Mouse (Mus musculus): Measurements from ENCODE around the gene Pmm1. TPM values are rescaled to one million over a fixed set of nuclear protein-coding genes. Genes with fewer than 3 reads are reported as not detected.
"Not testable (repeated sequence)": the region's sequence is repeated elsewhere in the genome, so short reads cannot be mapped to it uniquely, and the experiment has no call there.

Gene Pmm1
- polyA plus RNA-seq (2016; fragmentation: Nextera tagmentation; extraction: Ambion mirVana), result 24.6 and 28.0 TPM in 2 replicates

DNA sequence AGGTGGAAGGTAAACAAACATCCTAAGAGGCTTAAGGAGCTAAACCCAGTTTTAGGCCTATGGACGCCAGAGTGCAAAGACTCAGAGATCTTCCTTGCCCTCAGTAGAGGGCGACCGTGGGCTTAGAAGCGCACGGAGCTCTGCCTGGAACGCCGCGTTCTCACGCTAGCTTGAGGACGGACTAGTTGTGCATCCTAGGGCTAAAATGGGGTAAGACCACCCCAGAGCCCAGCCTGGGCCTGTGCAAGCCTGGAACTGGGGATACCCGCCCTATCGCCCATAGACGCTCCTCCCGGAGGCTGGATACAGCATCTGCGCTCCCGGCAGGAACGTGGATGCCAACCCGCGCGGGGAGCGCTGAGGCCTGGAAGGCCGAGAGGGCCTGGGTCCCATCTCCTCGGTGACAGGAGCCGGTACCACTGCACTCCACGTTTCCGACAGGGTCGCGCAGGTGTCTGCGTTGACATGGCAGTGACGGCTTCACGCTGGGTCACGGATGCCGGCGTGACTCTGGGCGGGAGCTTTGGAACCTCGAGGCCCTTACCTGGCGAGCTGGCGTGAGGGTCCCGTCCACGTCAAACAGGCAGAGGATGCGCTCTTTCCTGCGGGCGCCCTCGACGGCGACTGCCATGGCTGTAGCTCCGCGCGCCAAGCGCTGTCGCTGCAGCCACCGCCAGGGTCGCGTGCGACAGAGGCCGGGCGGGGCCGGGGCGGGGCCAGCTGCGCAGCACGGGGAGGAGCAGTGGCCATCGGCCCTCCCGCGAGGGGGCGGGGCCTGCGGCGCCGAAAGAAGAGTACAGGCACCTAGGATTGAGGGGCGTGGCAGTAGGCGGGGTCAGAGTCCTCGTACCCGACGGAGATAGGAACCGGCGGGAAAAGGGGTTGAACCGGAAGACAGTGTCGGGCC is at the start of gene Pmm1:
Pmm1 (minus strand) TSS at position 760 of the 907 bp plus-strand sequence.
- ATAC-seq, result peak; percentile 95
- Histone ChIP-seq H3K4me3 (peak within 1 kb of the TSS; percentile 82), H3K27ac (peak within 1 kb of the TSS; percentile 91), H3K4me2 (peak within 1 kb of the TSS; percentile 100), H3K9me3 (replicated peaks) (no peaks in the 10 kb centered on the region), H3K9ac (peak within 1 kb of the TSS; percentile 87), H3K4me1 (peaks cover 34% of the 10 kb centered on the region), H3K36me3 (peaks cover 15% of the 10 kb centered on the region), H3K27me3 (replicated peaks) (no peaks in the 10 kb centered on the region)
- WGBS (ENCODE audit: insufficient replicate concordance), result under 1% methylated on average over 77 of the region's 77 CpGs

DNA sequence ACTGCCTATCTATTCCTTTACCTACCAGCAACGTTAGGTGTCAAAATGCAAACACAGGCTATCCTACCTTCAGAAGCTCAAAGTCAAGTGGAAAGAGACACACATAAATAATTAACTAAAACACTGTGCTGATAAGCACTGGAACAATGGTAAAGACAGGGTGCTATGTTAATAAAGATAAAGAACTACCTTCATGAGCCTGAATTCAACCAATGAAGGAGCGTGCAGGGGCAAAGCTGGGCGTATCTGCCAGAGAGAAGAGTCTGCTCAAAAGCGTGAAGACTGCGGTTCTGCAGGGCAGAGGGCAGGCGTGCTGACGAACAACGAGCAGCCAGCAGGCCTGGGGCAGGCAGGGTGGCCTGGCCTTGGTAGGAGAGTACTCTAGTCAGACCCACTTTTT is 43.5 kb upstream of the Pmm1 start:
- ATAC-seq, result peak; percentile 49; the same call in 1 of the 2 replicates
- H3K4me1 ChIP-seq, result peaks cover 24% of the 10 kb centered on the region
- no peak overlapping the region for H3K4me2 ChIP-seq
- H3K36me3 ChIP-seq, result peaks cover 49% of the 10 kb centered on the region
- no peak overlapping the region for H3K27ac ChIP-seq
- H3K9me3 ChIP-seq (replicated peaks), result no peaks in the 10 kb centered on the region
- no peak overlapping the region for H3K4me3 ChIP-seq
- no peaks in the 10 kb centered on the region for H3K27me3 ChIP-seq (replicated peaks)
- no peak overlapping the region for H3K9ac ChIP-seq
- WGBS (ENCODE audit: insufficient replicate concordance), result 70% methylated on average over 8 of the region's 8 CpGs

DNA sequence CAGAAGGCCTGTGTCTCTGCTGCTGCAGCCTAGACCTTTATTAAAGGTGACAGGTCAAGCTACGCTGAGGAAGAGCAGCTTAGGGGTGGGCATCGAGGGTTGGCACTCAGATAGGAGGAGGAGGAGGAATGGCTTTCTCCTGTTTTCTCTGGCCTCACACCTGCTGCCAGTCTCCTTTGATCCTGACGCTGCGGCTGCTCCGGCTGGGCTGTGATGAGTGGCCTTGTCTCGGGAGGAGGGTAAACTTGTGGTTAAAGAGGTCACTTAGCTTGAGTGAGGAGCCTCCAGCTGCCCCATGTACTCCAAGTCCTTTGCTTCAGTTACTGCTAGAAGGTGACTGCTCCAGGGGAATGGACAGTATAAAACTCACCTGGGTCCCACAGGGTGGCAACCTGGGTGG is 33.3 kb upstream of the Pmm1 start:
- 82% methylated on average over 6 of the region's 6 CpGs for WGBS (ENCODE audit: insufficient replicate concordance)
- H3K4me3 ChIP-seq, result no peak overlapping the region
- no peaks in the 10 kb centered on the region for H3K27me3 ChIP-seq (replicated peaks)
- peaks cover 42% of the 10 kb centered on the region for H3K4me1 ChIP-seq
- peaks cover 60% of the 10 kb centered on the region for H3K36me3 ChIP-seq
- no peaks in the 10 kb centered on the region for H3K9me3 ChIP-seq (replicated peaks)
- no peak for ATAC-seq
- H3K27ac ChIP-seq, result no peak overlapping the region
- no peak overlapping the region for H3K9ac ChIP-seq
- no peak overlapping the region for H3K4me2 ChIP-seq

GRCm38 (mm10) chr15:81990549-81990948 is 29.8 kb upstream of the Pmm1 start:
- Histone ChIP-seq H3K27me3 (replicated peaks) (no peaks in the 10 kb centered on the region), H3K27ac (peak overlapping the region; percentile 76), H3K4me1 (peaks cover 38% of the 10 kb centered on the region), H3K9me3 (replicated peaks) (no peaks in the 10 kb centered on the region), H3K9ac (peak overlapping the region; percentile 56), H3K4me2 (peak overlapping the region; percentile 62), H3K4me3 (peak overlapping the region; percentile 13; the same call in 1 of the 2 replicates), H3K36me3 (peaks cover 25% of the 10 kb centered on the region)
- WGBS (ENCODE audit: insufficient replicate concordance), result 14% methylated on average over 7 of the region's 7 CpGs
- peak; percentile 98 for ATAC-seq

GRCm38 (mm10) chr15:81989371-81990062 is 28.8 kb upstream of the Pmm1 start:
- Histone ChIP-seq H3K4me2 (peak overlapping the region; percentile 62), H3K9me3 (replicated peaks) (no peaks in the 10 kb centered on the region), H3K4me3 (no peak overlapping the region), H3K36me3 (peaks cover 16% of the 10 kb centered on the region), H3K9ac (peak overlapping the region; percentile 56; the same call in 1 of the 2 replicates), H3K4me1 (peaks cover 43% of the 10 kb centered on the region), H3K27ac (peak overlapping the region; percentile 76; the same call in 1 of the 2 replicates), H3K27me3 (replicated peaks) (no peaks in the 10 kb centered on the region)
- ATAC-seq, result peak; percentile 30; the same call in 1 of the 2 replicates
- WGBS (ENCODE audit: insufficient replicate concordance), result 48% methylated on average over 11 of the region's 11 CpGs

DNA sequence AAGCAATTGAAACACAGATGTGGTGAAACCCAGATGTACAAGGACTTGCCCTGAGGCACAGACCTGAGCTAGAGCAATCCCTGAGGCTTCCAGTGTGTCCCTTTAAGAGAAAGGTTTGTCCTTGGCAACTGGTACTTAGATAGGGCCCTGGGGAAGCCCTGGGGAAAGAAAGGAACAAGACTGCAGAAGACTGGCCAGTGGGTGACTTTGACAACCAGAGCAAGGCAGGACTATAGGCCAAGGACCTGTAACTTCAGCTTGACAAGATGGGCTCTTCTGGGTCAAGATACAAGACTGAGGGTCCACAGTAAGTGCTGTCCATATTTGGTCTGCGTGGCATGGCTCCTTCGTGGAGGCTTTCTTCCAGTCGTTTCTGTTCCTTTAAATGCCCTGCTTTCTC is 26.9 kb upstream of the Pmm1 start, which contains the start of gene Xrcc6:
Xrcc6 (plus strand) TSS at position 190 of the 400 bp plus-strand sequence.
- WGBS (ENCODE audit: insufficient replicate concordance), result 69% methylated on average over 3 of the region's 3 CpGs
- no peak for ATAC-seq
- H3K4me1 ChIP-seq, result peaks cover 37% of the 10 kb centered on the region

DNA sequence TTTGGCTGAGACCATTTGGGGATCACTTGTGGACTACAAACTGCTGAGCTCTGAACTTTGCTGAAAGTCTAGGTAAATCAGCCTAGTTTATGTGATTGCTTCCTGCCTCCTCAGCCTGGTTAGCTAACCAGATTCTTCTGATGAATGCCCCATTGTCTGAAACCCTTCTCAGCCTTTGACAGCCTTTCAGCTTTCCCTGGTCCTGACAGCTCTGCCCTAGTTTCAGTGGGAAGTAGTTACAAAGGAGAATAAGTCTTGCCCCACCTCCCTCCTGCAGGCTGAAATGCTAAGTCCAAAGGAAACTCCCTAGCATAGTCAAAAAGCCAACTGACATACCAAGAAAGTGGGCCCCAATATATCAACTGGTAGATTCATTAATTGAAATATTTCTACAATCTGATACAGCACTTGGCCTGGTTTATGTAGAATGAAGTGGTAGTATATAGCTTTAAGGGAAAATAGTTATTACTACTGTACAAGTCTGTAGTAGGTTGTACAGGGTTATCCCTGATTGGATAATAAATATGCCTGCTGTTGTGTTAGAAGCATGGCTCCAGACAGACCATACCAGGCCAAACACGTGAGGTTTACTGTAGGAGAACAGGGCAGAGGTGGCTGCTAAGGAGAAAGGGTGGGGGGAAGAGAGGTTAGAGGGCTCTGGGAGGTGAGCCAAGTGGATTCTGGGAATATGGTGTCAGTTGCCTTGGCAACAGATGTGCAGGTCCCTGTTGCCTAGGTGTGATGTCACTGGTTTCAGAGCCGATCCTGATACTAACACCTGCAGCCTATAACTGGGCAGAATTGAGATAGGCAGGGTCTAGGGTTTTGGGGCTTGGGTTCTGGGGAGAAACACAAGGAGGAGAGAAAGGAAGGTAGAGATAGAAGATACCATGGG is 24.8 kb upstream of the Pmm1 start:
- WGBS (ENCODE audit: insufficient replicate concordance), result 74% methylated on average over 2 of the region's 2 CpGs
- Histone ChIP-seq H3K9me3 (replicated peaks) (no peaks in the 10 kb centered on the region), H3K27ac (0 out of 2 replicates have a peak overlapping the region, but pooled peaks have one; percentile 15), H3K4me3 (no peak overlapping the region), H3K9ac (no peak overlapping the region), H3K4me1 (peaks cover 22% of the 10 kb centered on the region), H3K27me3 (replicated peaks) (no peaks in the 10 kb centered on the region), H3K4me2 (no peak overlapping the region), H3K36me3 (no peaks in the 10 kb centered on the region)
- no peak for ATAC-seq

More for the DNA sequence above, 26.9 kb upstream of the Pmm1 start, which contains the start of gene Xrcc6:
- Histone ChIP-seq H3K4me3 (no peak within 1 kb of the TSS), H3K27ac (no peak within 1 kb of the TSS), H3K9me3 (replicated peaks) (no peaks in the 10 kb centered on the region), H3K27me3 (replicated peaks) (no peaks in the 10 kb centered on the region), H3K9ac (no peak within 1 kb of the TSS), H3K4me2 (no peak within 1 kb of the TSS), H3K36me3 (no peaks in the 10 kb centered on the region)

DNA sequence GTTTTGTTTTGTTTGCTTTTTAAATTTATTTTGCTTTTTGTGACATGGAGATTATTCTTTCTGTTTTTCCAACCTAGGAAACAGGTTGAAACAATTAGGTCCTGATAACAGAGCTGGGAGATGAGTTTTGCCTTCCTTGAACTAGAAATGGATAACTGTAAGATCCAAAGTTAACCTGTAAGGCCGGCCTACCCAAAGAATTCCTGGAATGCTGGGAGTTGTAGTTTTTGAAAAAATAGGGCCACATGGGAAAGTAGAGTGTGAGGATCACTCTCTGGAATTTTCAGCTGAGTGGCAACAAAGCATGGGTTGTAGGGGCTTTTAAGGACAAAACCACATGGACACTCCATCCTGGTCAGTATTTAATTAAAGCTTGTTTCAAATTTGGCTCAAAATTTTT is 21.4 kb upstream of the Pmm1 start:
- ATAC-seq, result no peak
- no peaks in the 10 kb centered on the region for H3K36me3 ChIP-seq
- peaks cover 5% of the 10 kb centered on the region; the same call in 1 of the 2 replicates for H3K4me1 ChIP-seq
- H3K27ac ChIP-seq, result no peak overlapping the region
- H3K9me3 ChIP-seq (replicated peaks), result no peaks in the 10 kb centered on the region
- no peak overlapping the region for H3K4me2 ChIP-seq
- no peak overlapping the region for H3K4me3 ChIP-seq
- 61% methylated on average over 1 of the region's 1 CpGs for WGBS (ENCODE audit: insufficient replicate concordance)
- peaks cover 5% of the 10 kb centered on the region; the same call in 1 of the 2 replicates for H3K27me3 ChIP-seq (replicated peaks)
- H3K9ac ChIP-seq, result no peak overlapping the region

- no peak within 1 kb of the TSS for H3K9ac ChIP-seq
- peaks cover under 1% of the 10 kb centered on the region; the same call in 1 of the 2 replicates for H3K36me3 ChIP-seq
- H3K4me1 ChIP-seq, result peaks cover 5% of the 10 kb centered on the region; the same call in 1 of the 2 replicates
- peaks cover 4% of the 10 kb centered on the region; the same call in 1 of the 2 replicates for H3K9me3 ChIP-seq (replicated peaks)
- no peak within 1 kb of the TSS for H3K4me2 ChIP-seq
- peaks cover 5% of the 10 kb centered on the region; the same call in 1 of the 2 replicates for H3K27me3 ChIP-seq (replicated peaks)
- 81% methylated on average over 23 of the region's 23 CpGs for WGBS (ENCODE audit: insufficient replicate concordance)
- ATAC-seq, result no peak
- no peak within 1 kb of the TSS for H3K27ac ChIP-seq
- no peak within 1 kb of the TSS for H3K4me3 ChIP-seq
These were observed 19.6 kb upstream of the Pmm1 start, which contains the start of gene 1700029P11Rik for GRCm38 (mm10) chr15:81980321-81980720. Gene 1700029P11Rik (plus strand): TSS chr15:81980540.

DNA sequence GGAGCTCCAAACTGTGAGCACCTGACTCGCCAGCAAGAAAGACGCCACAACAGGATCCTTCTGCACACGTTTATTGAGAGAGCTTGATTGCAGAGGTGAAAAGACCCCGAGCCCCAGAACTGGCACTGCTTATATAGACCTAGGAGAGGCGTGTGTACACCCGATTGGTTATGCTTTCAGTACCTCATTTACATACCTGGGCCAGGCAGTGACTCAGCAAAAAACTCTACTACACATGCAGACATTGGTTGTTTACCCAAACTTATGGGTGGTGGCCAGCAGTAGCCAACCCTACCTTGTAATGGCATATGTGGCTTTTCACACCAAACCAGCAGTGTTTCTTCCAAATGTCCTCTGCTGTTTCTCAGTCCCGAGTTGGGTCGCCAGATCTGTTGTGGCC is 14.4 kb upstream of the Pmm1 start:
- not testable (repeated sequence) for H3K4me3 ChIP-seq; H3K9me3 ChIP-seq (replicated peaks); H3K4me1 ChIP-seq; H3K9ac ChIP-seq; H3K36me3 ChIP-seq; H3K27me3 ChIP-seq (replicated peaks); H3K4me2 ChIP-seq; H3K27ac ChIP-seq; ATAC-seq
- 81% methylated on average over 8 of the region's 8 CpGs for WGBS (ENCODE audit: insufficient replicate concordance)

DNA sequence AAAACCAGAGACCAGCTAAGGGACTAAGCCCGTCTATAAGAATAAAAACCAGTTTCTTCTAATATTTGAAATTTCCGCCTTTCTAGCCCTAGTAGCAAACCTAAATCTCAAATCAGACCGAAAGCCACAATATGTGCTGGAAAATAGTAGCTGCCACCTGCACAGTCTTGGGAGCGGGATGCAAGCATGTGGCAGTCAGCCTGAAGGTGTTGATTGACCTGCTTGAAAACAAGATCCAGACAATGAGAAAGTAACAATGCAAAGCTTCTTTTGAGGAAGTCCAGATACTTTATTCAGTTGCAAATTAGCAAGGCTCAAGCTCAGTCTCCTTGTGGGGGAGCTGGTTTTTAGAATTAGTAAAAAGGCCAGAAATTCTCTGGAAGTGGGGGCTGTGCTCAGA is 9.8 kb upstream of the Pmm1 start:
- H3K4me2 ChIP-seq; H3K27ac ChIP-seq; ATAC-seq; H3K36me3 ChIP-seq; H3K9ac ChIP-seq; H3K9me3 ChIP-seq (replicated peaks); H3K4me3 ChIP-seq: not testable (repeated sequence)
- Histone ChIP-seq H3K4me1 (peaks cover 21% of the 10 kb centered on the region), H3K27me3 (replicated peaks) (peaks cover 15% of the 10 kb centered on the region)
- WGBS (ENCODE audit: insufficient replicate concordance), result 82% methylated on average over 4 of the region's 4 CpGs

Data from liver, embryonic 12.5 days (tissue).